Mouse (Mus musculus): Measurements from ENCODE around the gene Pdhb. TPM values are rescaled to one million over a fixed set of nuclear protein-coding genes. Genes with fewer than 3 reads are reported as not detected.
A peak's percentile ranks its signal among the peaks of the same experiment; 100 is the strongest.

The Pdhb gene
- total RNA-seq (2015; ENCODE audit: low replicate concordance) (26.9 and 51.2 TPM in 2 replicates), total RNA-seq (2017; ENCODE audit: low replicate concordance) (56.0 and 56.1 TPM in 2 replicates)

GRCm38 (mm10) chr14:8172507-8173410 is at the start of gene Pdhb:
TSS of gene Pdhb (minus strand) at chr14:8173025.
- peak; percentile 96 for ATAC-seq (replicated peaks; ENCODE audit: low FRiP score, poor library complexity, severe bottlenecking)

DNA sequence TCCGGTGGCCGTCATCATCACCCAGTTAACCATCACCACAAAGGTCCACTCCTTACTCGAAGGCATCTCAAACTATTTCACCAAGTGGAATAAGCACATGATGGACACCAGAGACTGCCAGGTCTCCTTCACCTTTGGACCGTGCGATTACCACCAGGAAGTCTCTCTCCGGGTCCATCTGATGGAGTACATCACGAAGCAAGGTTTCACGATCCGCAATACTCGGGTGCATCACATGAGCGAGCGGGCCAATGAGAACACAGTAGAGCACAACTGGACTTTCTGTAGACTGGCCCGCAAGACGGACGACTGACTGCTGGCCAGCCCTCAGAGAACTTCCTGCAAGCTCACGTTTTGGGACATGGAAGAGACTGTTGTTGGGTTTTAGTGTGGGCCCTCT is 49.7 kb upstream of the Pdhb start:
- no peak for ATAC-seq (replicated peaks; ENCODE audit: low FRiP score, poor library complexity, severe bottlenecking)

DNA sequence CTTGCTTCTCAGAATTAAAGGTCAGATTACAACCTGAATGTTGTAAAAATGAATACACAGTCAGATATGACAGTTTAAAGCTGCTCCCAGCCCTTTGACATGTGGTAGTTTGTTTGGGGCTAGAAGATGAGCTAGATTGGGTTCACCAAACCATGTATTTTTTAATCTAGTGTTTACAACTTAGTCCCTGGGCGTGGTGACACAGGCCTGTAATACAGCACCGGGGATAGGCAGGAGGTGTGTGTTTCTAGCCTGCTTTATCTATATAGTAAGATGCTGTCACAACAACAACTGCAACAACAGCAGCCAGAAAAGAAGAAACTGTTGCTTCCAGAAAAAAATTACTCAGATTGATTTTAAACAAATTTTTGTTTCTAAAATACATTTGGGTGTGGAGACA is 48.1 kb upstream of the Pdhb start:
- ATAC-seq (replicated peaks; ENCODE audit: low FRiP score, poor library complexity, severe bottlenecking) = peak; percentile 68

DNA sequence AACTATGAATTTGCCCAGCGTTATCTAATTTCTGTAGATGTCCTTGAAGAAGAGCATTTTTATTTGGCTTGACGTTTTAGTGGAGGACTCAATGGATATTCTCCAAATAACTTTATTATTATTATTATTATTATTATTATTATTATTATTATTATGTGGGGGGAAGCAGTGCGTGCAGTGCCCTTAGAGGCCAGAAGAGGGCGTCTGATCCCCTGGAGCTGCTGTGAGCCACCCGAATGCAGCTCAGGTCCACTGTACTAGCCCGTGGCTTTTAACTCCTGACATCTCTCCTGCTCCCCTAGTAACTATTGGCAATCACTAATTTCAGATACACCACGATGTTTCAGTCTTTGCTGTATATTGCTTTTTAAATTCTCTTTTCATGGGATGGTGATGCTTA is 47.5 kb upstream of the Pdhb start:
- ATAC-seq (replicated peaks; ENCODE audit: low FRiP score, poor library complexity, severe bottlenecking) = peak; percentile 79

DNA sequence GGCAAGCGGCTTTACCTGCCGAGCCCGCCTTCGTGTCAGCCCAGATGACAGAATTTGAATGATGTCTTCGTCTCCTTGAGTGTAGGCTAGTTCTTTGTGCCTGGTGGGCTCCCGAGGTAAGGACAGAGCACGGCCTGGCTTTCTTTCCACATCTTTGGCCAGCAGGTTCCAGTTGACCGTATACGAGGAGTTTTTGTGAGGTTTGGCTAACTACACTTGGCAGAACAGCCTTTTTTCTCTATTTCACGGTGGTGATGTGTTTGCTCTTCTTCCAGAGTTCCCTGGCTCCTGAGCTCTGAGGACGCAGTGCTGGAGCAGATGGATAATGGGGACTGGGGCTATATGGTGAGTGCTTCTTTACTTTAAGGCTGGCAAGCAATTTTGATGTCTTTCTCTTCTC is 47.1 kb upstream of the Pdhb start:
- ATAC-seq (replicated peaks; ENCODE audit: low FRiP score, poor library complexity, severe bottlenecking) = no peak

DNA sequence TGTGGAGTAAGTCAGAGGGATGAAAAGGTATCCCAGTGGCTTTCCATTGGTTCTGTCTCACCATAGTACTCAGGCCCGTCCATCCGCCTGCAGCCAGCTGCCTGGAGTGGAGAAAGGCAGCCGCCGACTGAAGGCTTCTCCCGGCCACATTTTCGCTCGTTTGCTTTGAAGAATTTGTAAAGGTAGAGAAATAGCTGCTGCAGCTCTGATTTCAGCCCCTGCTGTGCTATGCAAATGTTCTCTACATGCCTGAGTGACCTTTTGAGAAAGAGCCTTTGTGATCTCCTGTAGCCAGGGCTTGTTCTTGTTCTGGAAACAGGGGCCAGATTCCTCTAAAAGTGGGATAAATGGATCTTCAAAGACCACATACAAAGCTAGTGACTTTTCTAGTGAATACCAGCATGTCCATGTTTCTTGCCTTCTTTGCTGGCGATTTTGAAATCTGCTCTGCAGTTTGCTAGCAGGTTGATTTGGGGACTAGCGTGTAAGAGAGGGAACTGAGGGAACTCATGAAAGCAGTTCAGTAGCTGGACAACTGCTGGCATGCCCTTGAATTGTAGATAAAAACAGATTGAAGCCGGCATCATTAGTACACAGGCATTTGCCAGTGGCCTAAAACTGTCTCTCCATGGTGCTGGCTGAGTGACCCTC is 46.0 kb upstream of the Pdhb start:
- no peak for ATAC-seq (replicated peaks; ENCODE audit: low FRiP score, poor library complexity, severe bottlenecking)

- ATAC-seq (replicated peaks; ENCODE audit: low FRiP score, poor library complexity, severe bottlenecking) = no peak
Measured at GRCm38 (mm10) chr14:8218238-8218637, 45.4 kb upstream of the Pdhb start.

- no peak for ATAC-seq (replicated peaks; ENCODE audit: low FRiP score, poor library complexity, severe bottlenecking)
Measured at GRCm38 (mm10) chr14:8216100-8216499, 43.3 kb upstream of the Pdhb start.

DNA sequence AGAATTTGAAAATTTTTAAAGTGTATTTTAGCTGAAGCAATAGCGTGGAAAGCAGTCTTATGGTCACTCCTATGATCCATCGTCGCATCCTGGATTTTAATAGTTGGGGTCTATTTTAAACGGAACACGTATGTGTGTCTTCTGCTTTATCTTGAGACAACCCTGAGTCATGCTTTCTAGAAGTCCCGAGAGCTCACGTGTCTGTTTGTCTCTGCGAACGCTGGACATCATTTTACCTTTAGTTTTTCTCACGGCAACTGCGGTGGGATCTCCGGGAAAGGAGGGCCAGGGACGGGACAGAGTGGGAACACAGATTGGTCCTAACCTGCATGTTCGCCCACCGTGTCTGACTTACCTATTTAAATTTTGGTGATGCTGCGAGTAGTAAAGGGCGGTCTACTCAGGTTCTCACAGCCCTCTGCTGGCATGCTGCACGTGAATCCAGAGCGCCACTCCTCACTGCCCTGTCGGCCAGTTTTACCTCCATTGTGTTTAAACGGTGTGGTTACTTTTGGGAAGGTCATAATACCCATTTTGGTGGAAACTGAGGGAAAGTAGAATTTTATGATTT is 42.5 kb upstream of the Pdhb start:
- ATAC-seq (replicated peaks; ENCODE audit: low FRiP score, poor library complexity, severe bottlenecking) = no peak

DNA sequence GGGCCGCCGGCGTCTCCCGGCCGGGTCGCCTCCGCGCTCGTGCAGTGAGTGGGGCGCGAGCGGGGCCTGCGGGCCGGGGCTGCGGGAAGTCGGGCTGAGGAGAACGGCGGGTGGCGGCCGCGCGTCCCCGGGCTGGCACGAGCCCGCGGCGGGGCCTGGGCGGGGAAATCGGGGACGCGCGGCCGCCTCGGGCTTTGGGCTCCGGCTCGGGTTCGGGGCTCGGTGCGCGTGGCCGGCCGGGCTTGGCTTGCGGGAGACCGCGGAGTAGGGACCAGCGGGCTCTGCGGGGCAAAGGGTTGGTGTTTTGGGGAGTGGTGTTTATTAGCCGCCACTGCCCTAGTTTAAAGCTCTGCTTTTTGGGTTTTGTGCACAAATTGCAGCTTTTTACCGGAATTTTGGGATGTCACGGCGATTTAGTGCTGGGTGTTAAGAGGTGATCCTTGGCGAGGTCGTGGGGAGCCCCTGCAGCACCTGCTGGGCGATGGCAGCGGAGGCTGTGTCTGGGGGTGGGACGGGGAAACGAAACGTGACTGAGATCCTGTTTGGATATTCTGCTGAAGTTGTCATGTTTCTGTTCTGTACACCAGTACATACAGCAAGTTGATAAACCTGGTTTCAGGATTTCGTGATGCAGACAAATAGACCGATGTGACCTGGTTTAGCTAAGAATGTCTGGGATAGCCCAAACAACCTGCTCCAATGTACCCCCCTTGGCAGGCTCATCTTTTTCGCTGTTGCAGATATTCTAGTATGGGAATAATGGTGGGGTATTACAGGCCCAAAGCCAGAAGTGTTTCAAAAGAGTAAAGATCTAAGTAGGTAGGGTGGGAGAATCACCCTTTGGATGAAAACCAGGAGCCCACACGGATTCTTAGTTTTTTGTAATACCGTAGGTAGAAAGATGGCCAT is 41.7 kb upstream of the Pdhb start:
- peak; percentile 42 for ATAC-seq (replicated peaks; ENCODE audit: low FRiP score, poor library complexity, severe bottlenecking)

DNA sequence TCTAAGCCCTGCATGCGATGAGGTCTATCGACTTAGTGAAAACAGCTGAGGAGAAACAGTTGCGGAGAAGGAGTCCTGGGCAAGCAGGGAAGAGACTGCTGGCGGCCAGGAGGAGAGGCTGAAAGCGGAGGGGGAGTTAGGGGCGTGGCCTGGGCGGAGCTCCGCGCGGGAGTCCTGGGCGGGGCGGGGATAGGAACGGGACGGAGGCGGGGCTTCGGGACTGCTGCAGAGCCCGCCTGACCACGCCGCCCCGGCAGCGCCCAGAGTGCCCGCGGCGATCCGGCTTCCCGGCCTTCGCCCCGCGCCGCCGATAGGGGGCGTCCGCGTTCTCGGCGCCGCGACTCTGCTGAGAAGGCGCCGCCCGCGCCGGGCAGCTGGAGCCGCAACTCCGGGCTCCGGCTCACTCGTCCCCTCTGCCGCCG is 41.0 kb upstream of the Pdhb start, which contains the start of gene Kctd6:
Kctd6 (plus strand) TSS at position 338 of the 422 bp plus-strand sequence.
- peak; percentile 98 for ATAC-seq (replicated peaks; ENCODE audit: low FRiP score, poor library complexity, severe bottlenecking)

GRCm38 (mm10) chr14:8212996-8213395 is 40.2 kb upstream of the Pdhb start:
- ATAC-seq (replicated peaks; ENCODE audit: low FRiP score, poor library complexity, severe bottlenecking) = no peak

- no peak for ATAC-seq (replicated peaks; ENCODE audit: low FRiP score, poor library complexity, severe bottlenecking)
Measured at GRCm38 (mm10) chr14:8209896-8210295, 37.1 kb upstream of the Pdhb start.

- ATAC-seq (replicated peaks; ENCODE audit: low FRiP score, poor library complexity, severe bottlenecking) = no peak
Measured at GRCm38 (mm10) chr14:8208876-8209275, 36.1 kb upstream of the Pdhb start.

DNA sequence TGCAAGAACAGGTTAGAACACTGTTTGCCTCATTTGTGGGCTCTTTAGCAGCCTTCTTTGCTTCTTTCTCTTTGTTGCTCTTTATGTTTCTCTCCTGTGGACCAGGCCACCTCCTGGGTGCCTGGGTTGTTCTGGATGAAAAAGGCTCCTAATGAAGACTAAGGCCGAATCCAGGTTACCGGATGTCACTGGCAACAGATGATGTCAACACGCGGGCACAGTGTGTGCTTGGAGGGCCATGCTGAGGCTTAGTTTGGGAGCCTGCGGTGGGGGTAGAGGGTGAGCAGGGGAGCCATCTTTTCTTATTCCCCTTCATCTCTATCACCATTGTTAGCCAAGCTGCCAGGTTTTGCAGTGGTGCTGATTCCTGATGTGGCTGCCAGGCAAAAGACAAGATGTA is 34.7 kb upstream of the Pdhb start:
- no peak for ATAC-seq (replicated peaks; ENCODE audit: low FRiP score, poor library complexity, severe bottlenecking)

- ATAC-seq (replicated peaks; ENCODE audit: low FRiP score, poor library complexity, severe bottlenecking) = no peak
Measured at GRCm38 (mm10) chr14:8207105-8207504, 34.3 kb upstream of the Pdhb start.

DNA sequence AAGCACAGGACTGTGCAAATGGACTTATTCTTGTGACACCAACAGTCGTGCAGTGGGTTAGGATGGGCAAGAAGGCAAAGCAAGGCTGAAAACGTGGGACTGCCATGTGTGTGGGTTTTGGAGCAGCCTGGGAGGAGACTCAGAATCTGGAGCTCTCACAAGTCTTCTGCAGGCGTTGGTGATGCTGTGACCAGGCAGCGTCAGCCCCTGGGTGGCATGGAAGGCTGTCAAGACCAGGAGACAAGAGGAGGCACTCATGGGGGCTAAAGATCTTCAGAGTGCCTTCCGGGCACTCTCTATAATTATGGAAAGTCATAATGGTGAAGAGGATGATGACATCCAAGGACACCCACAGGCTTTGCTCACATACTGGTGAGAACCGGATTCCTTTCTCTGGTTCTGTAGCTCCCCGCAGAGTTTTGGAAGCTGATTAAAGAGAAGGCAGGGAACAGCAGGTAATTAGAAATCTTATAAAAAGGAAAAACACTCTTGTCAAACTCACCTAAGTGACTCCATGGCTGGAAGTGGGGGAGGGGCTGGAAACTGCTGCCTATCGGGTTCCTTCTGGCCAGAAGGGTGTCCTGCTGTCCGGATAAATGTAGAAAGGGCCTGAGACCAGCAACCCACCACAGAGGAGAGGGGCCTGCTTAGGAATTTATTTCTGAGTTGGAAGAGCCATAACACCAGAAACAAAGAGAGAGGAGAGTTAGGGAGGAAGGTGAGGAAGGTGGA is 33.5 kb upstream of the Pdhb start:
- ATAC-seq (replicated peaks; ENCODE audit: low FRiP score, poor library complexity, severe bottlenecking) = no peak

- ATAC-seq (replicated peaks; ENCODE audit: low FRiP score, poor library complexity, severe bottlenecking) = no peak
Measured at GRCm38 (mm10) chr14:8201715-8202114, 28.9 kb upstream of the Pdhb start.

GRCm38 (mm10) chr14:8200769-8201168 is 27.9 kb upstream of the Pdhb start:
- ATAC-seq (replicated peaks; ENCODE audit: low FRiP score, poor library complexity, severe bottlenecking) = no peak
